Mouse (Mus musculus): ENCODE results near the gene March4.

The March4 gene

GRCm38 (mm10) chr1:72530516-72531196, 6.1 kb downstream of the March4 start:
- no peak for DNase-seq (ENCODE audit: low read depth, low spot score)

GRCm38 (mm10) chr1:72529192-72529591, 7.5 kb downstream of the March4 start:
- DNase-seq (ENCODE audit: low read depth, low spot score), result no peak

- DNase-seq (ENCODE audit: low read depth, low spot score), result no peak
Measured at GRCm38 (mm10) chr1:72523601-72524000, 13.1 kb downstream of the March4 start.

GRCm38 (mm10) chr1:72510778-72511520, 25.8 kb downstream of the March4 start:
- DNase-seq (ENCODE audit: low read depth, low spot score), result no peak

GRCm38 (mm10) chr1:72509551-72509950, 27.2 kb downstream of the March4 start:
- DNase-seq (ENCODE audit: low read depth, low spot score), result no peak

GRCm38 (mm10) chr1:72507670-72508069, 29.1 kb downstream of the March4 start:
- no peak for DNase-seq (ENCODE audit: low read depth, low spot score)

- DNase-seq (ENCODE audit: low read depth, low spot score), result no peak
Measured at GRCm38 (mm10) chr1:72506202-72506601, 30.5 kb downstream of the March4 start.

GRCm38 (mm10) chr1:72497609-72498008, 39.1 kb downstream of the March4 start:
- no peak for DNase-seq (ENCODE audit: low read depth, low spot score)

GRCm38 (mm10) chr1:72493454-72493853, 43.3 kb downstream of the March4 start:
- no peak for DNase-seq (ENCODE audit: low read depth, low spot score)

- DNase-seq (ENCODE audit: low read depth, low spot score), result no peak
Measured at GRCm38 (mm10) chr1:72492666-72493065, 44.1 kb downstream of the March4 start.

- DNase-seq (ENCODE audit: low read depth, low spot score), result no peak
Measured at GRCm38 (mm10) chr1:72491307-72491706, 45.4 kb downstream of the March4 start.

- no peak for DNase-seq (ENCODE audit: low read depth, low spot score)
Measured at GRCm38 (mm10) chr1:72490801-72491200, 45.9 kb downstream of the March4 start.

GRCm38 (mm10) chr1:72490193-72490592, 46.5 kb downstream of the March4 start:
- DNase-seq (ENCODE audit: low read depth, low spot score), result no peak

- DNase-seq (ENCODE audit: low read depth, low spot score), result no peak
Measured at GRCm38 (mm10) chr1:72476594-72476993, 60.1 kb downstream of the March4 start.

GRCm38 (mm10) chr1:72469075-72469474, 67.7 kb downstream of the March4 start:
- no peak for DNase-seq (ENCODE audit: low read depth, low spot score)

- DNase-seq (ENCODE audit: low read depth, low spot score), result no peak
Measured at GRCm38 (mm10) chr1:72468466-72469003, 68.2 kb downstream of the March4 start.

GRCm38 (mm10) chr1:72464926-72465583, 71.7 kb downstream of the March4 start:
- no peak for DNase-seq (ENCODE audit: low read depth, low spot score)

GRCm38 (mm10) chr1:72462516-72462915, 74.2 kb downstream of the March4 start:
- no peak for DNase-seq (ENCODE audit: low read depth, low spot score)

- DNase-seq (ENCODE audit: low read depth, low spot score), result no peak
Measured at GRCm38 (mm10) chr1:72457652-72458051, 79.1 kb downstream of the March4 start.

- DNase-seq (ENCODE audit: low read depth, low spot score), result no peak
Measured at GRCm38 (mm10) chr1:72455923-72456322, 80.8 kb downstream of the March4 start.

- DNase-seq (ENCODE audit: low read depth, low spot score), result no peak
Measured at GRCm38 (mm10) chr1:72454733-72455201, 82.0 kb downstream of the March4 start.

- no peak for DNase-seq (ENCODE audit: low read depth, low spot score)
Measured at GRCm38 (mm10) chr1:72452839-72453238, 83.9 kb downstream of the March4 start.
